Mouse (Mus musculus) layer of hippocampus, adult 11-12 months (tissue): ENCODE measurements at regions not wholly inside any gene's neighbourhood (a gene's known extent, or its start where the extent isn't known, plus 50 kb on each side); places are given as distances from the start of the nearest gene placed in this dataset.

Experiments
- DNase-seq: peaks from one replicate; pipeline ENCODE4 v3.0.0; 2022; ENCODE audit warnings: low spot score

DNA sequence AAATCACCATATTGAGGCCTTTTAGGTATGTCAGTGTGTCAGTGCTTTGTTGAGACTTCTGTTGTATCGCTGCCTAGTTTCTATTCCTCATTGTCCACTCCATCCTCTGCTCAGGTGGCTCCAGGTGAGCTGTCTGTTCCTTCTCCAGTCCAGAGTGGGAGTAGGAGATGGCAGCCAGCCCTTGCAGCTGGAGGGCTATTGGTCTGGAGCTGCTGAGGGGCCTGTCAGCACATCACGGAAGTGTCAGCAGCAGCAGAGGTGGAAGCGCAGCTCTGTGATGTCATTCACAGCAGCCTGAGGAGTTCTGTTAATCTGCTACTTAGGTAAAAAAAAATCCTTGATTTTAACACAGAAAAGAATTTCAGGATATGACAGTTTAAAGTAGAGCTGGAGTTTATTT lies 126.0 kb upstream of the Adra1b start:
- DNase-seq = no peak

GRCm38 (mm10) chr11:44046083-44046482 lies 145.1 kb upstream of the Adra1b start:
- no peak for DNase-seq

- DNase-seq = no peak
Measured at GRCm38 (mm10) chr11:44049253-44049976, 148.4 kb upstream of the Adra1b start.

DNA sequence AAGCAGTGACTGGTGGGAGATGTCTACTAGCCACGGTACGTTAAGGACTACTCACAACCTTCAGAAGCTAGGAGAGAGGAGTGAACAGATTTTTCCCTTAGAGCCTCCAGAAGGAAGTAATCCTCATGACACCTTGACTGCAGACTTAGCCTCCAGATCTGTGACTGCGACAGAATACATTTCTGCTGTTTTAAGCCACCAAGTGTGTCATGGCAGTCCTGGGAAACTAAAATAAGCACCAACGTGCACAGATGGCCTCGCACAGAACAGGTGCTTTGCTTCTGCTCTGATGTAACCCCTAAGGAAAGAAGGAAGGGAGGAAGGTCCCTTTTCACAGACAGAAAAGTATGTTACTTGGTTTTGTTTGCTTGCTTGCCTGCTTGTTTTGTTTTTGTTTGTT lies 151.5 kb upstream of the Adra1b start:
- peak; percentile 23 for DNase-seq

DNA sequence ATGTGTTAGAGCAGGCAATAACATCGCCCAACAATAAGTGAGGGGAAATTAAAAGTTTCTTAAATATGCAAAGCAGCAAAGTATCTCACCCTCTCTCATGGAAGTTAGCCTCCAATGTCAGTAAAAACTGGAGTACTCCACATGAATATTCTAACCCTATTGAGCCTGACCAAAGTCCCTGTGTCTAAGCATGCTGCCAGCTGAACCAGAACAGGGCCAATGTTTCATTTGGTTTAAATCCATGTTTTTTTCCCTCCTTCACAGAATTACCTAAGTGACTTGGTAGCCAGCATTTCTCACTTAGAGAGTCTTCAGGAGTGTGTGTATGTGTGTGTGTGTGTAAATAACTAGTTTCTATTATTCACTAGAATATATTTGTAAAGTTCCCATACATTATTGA lies 161.4 kb upstream of the Adra1b start:
- no peak for DNase-seq

GRCm38 (mm10) chr11:44066176-44066575 lies 165.2 kb upstream of the Adra1b start:
- DNase-seq = no peak

- no peak for DNase-seq
Measured at GRCm38 (mm10) chr11:44083716-44084115, 182.7 kb upstream of the Adra1b start.

DNA sequence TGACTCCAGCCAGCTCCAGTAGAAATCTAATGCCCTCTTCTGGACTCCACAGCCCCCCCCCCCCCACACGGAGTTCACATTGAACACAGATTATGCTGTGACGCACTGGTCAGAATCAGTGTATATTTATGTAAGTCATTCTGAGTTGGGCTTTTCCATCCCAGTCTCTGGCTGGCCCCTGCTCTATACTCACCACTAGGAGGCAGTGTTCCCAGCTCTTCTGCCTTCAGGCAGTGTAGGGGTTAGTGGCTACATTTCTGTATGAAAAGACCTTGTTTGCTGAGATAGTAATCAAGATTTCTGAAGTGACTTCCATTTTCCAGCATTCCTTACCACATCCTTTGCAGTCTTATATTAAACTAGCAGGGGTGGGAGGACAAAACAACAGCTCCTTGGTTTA lies 185.9 kb upstream of the Adra1b start:
- DNase-seq = no peak

DNA sequence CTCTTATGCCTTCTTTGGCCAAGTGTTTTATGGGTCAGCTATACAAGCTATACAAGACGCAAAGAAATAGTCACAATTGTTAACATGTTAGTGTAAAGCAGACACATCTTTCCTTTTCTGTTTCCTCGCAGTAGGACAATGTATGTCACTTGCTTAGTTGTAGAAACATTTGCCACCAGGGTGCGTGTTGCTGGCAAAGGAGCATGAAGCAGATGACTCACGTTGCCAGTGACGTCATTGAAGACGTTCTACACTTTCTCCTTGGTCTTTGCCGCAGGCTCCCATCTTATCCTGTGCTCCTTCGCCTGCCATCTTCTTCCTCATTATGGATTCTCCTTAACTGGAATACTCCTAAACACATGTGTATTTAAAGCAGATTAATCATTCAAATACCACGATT lies 188.5 kb upstream of the Adra1b start:
- DNase-seq = no peak

GRCm38 (mm10) chr11:44095280-44095679 lies 194.3 kb upstream of the Adra1b start:
- no peak for DNase-seq

- DNase-seq = no peak
Measured at GRCm38 (mm10) chr11:44103188-44103840, 202.3 kb upstream of the Adra1b start.

- no peak for DNase-seq
Measured at GRCm38 (mm10) chr11:44103841-44104191, 202.8 kb upstream of the Adra1b start.

DNA sequence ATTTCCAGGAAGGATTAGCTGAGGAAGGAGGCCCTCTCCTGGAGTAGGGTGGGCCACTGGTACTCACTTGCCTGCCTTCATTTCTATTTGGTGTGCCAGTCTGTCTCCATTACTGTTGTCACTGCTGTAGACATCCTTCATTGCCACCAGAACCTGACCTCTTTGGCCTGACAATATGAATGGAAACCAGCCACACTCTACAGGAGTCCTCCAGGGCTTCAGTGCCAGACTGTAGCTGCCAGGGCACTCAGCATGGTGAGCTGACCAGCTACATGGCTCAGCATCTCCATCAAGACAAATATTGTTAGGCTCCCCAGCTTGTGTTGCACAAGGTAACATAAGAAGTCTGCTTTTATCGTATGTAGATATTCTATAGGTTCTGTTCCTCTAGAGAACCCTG lies 205.2 kb upstream of the Adra1b start:
- no peak for DNase-seq

DNA sequence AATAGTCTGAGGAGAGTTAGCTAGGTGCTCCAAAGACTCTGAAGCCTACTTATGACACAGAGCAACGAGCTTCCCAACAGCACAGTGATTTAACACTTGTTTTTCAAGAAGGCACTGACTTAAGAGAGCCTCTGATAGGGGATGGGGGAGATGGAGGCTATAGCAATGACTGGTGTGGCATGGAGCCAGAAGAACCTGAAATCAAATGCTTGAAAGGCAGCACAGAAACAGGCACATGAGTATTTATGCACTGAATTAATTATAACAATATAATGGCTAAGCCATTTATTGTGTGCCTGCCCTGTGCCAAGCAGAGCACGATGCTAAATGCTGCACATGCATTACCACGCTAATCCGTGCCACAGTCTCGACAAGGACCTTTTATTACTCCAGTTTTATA lies 210.5 kb upstream of the Adra1b start:
- DNase-seq = no peak

- peak; percentile 16 for DNase-seq
Measured at GRCm38 (mm10) chr11:44127088-44127487, 226.1 kb upstream of the Adra1b start.

- DNase-seq = no peak
Measured at GRCm38 (mm10) chr11:44128481-44128880, 227.5 kb upstream of the Adra1b start.

GRCm38 (mm10) chr11:44133244-44133643 lies 232.2 kb upstream of the Adra1b start:
- DNase-seq = no peak

DNA sequence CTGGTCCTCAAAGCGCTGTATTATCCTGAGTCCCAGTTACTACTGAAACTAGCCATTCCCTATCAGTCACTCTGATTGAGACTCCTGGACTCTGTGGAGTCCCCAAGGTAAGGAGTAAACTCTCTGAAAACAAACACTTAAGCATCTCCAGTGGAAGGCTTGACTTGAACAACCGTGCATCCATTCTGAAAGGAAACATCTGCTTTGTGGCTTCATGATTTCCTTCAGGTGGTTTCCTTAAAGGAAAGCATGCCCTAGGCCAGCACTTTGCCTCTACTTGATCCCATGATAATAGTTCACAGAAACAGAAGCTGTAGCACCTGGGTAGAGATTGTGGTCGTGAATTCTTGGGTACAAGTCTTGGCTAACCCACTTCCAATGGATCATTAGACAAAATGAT lies 235.0 kb upstream of the Adra1b start:
- DNase-seq = no peak

DNA sequence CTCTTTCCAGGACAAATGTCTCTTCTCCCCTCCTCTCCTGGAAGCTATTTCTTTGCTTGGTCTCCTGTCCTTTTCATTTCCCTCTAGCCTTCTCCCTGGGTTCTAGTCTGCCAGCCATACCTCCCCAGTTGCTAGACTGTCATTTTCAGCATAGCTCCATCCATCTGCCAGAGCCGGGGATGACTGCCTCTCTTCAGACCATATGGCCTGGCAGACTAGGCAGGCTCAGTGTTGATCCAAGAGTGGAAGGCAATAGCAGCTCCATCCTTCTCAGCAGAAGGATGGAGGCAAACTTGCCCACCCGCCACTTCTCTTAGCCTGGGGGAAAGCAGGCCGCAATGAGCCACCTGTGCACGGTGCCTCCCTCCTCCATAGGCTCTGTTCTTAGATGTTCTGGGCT lies 242.0 kb upstream of the Adra1b start:
- DNase-seq = peak; percentile 10

DNA sequence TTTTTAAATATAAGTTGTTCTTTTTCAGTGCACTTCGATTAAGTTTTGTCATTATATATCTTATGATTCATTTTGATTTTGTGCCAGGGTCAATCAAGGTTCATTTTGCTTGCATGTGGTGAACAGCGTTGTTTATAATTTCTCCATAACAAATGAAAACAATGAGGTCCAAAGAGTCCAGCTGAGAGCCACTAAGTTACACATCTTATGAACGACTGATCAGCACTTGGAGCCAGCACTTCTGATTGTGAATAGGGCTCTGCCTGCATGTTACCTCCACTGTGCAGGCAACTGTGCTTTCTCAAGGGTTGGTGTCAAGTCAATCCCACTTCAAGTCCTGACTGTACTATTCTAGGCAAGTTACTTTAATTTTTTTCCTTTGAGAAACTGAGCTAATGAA lies 243.5 kb upstream of the Adra1b start:
- no peak for DNase-seq

- DNase-seq = no peak
Measured at GRCm38 (mm10) chr11:44146419-44146818, 245.4 kb upstream of the Adra1b start.

DNA sequence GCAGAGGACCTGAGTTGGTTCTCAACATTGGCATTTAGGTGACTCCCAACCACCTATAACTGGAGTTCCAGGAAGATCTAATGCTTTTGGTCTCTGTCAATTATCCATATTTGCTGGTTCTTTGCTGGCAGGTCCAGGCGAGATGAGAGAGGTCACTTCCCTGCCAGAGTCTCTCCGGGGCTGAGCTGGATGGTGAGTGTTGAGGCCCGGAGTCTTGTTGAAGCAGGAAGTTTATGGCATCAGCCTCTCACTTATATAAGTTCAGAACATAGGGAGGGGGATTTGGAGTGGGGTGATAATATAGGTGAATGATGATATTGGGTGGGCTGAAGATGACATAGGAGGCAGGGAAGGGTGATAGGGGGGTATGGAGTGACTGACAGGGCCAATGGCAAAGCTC lies 246.3 kb upstream of the Il12b start:
- no peak for DNase-seq

DNA sequence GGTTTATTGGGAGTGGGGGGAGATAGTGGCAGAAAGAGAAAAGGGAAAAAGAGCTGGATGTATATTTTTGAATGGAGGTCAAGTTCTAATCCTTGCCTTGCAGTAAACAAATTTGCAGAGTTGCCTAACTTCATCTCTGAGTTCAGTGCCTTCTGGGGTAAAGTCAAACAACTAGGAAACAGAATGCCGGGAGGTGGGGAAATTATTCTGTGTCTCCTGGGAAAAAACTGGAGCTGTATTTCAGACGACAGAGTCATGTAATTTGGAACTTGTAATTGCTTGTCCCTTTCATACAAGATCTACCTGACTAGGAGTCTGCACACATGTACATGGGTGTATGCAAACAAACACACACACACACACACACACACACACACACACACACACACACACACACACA lies 244.3 kb upstream of the Il12b start:
- DNase-seq = no peak

GRCm38 (mm10) chr11:44156081-44156480 lies 243.8 kb upstream of the Il12b start:
- DNase-seq = no peak
